Mouse (Mus musculus) kidney, embryonic 14.5 days (tissue): ENCODE results near the gene Etv5. TPM values are rescaled to one million over a fixed set of nuclear protein-coding genes. Genes with fewer than 3 reads are reported as not detected.
"Not testable (repeated sequence)": the region's sequence is repeated elsewhere in the genome, so short reads cannot be mapped to it uniquely, and the experiment has no call there.

Experiments
- ATAC-seq: fragments of 200-750 bp; cut with Nextera tagmentation; 2 replicates; pipeline ENCODE4 v1.8.0; 2017; ENCODE audit warnings: moderate number of reproducible peaks, mild to moderate bottlenecking, moderate TSS enrichment, moderate library complexity; ENCODE audit not compliant: low FRiP score, low TSS enrichment
- H3K27ac ChIP-seq: fragments of 300-500 bp; sonication (generic); 2 replicates; pipeline ENCODE4 v1.5.1; 2014; ENCODE audit warnings: low read depth, mild to moderate bottlenecking, low read length, moderate library complexity, mixed read lengths
- H3K27me3 ChIP-seq: fragments of 300-500 bp; sonication (generic); 2 replicates; pipeline ENCODE4 v1.6.1; 2014; ENCODE audit warnings: mild to moderate bottlenecking, low read length; ENCODE audit not compliant: control insufficient read depth, insufficient read depth
- H3K36me3 ChIP-seq: fragments of 300-500 bp; sonication (generic); 2 replicates; pipeline ENCODE4 v1.6.1; 2014; ENCODE audit warnings: low read length, mixed read lengths; ENCODE audit not compliant: control insufficient read depth, insufficient read depth
- H3K4me1 ChIP-seq: fragments of 300-500 bp; sonication (generic); 2 replicates; pipeline ENCODE4 v1.6.1; 2014; ENCODE audit warnings: low read length, mixed read lengths; ENCODE audit not compliant: control insufficient read depth, insufficient read depth
- H3K4me2 ChIP-seq: fragments of 300-500 bp; sonication (generic); replicated peaks from 2 replicates; pipeline ENCODE4 v1.6.1; 2014; ENCODE audit warnings: low read depth, mild to moderate bottlenecking, low read length
- H3K4me3 ChIP-seq: fragments of 300-500 bp; sonication (generic); 2 replicates; pipeline ENCODE4 v1.5.1; 2014; ENCODE audit warnings: mild to moderate bottlenecking, low read length
- H3K9ac ChIP-seq: fragments of 300-500 bp; sonication (generic); 2 replicates; pipeline ENCODE4 v1.6.1; 2014; ENCODE audit warnings: low read depth, mild to moderate bottlenecking, low read length, moderate library complexity
- H3K9me3 ChIP-seq: fragments of 300-500 bp; sonication (generic); 2 replicates; pipeline ENCODE4 v1.6.1; 2016; ENCODE audit warnings: low read length; ENCODE audit not compliant: control insufficient read depth
- WGBS: fragments of 180-500 bp; shearing (Covaris S2); extraction: QIAGEN DNeasy Blood & Tissue Kit; methylation state at CpG from one replicate; pipeline ENCODE4 v1.1.7; 2014; 5-methylcytosine and 5-hydroxymethylcytosine counted together
- polyA plus RNA-seq: library from polyadenylated mRNA; unstranded; fragments of >200 nt; fragmentation: Nextera tagmentation; extraction: Ambion mirVana; gene quantifications from 2 replicates; pipeline ENCODE4 v1.2.1, GENCODE M21; 2014

Gene Etv5
- polyA plus RNA-seq, 1 experiment from 2014 or later: 68.0 TPM

DNA sequence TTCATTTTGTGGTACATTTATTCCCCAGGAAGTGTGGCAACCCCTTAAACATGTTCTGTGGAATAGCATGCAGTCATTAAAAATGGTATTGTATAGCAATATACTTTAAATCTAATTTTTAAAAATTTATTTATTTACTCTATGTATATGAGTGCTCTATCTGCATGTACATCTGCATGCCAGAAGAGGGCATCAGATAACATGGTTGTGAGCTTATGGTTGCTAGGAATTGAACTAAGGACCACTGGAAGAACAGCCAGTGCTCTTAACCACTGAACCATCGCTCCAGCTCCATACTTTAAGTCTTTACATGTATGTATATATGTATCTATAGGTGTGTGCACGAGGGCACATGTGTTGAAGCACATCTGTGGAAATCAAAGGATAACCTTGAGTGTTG lies 64.6 kb downstream of the Etv5 start:
- Histone ChIP-seq H3K27ac (no peak overlapping the region), H3K36me3 (no peaks in the 10 kb centered on the region), H3K9me3 (no peaks in the 10 kb centered on the region), H3K4me2 (no peak overlapping the region), H3K4me1 (no peaks in the 10 kb centered on the region), H3K9ac (no peak overlapping the region), H3K4me3 (no peak overlapping the region), H3K27me3 (no peaks in the 10 kb centered on the region)
- ATAC-seq: no peak
- 78% methylated on average over 2 of the region's 2 CpGs for WGBS

GRCm38 (mm10) chr16:22372701-22373124 lies 66.8 kb downstream of the Etv5 start:
- no peak overlapping the region for H3K4me3 ChIP-seq
- 49% methylated on average over 10 of the region's 10 CpGs for WGBS
- H3K27me3 ChIP-seq: no peaks in the 10 kb centered on the region
- no peak for ATAC-seq
- H3K36me3 ChIP-seq: no peaks in the 10 kb centered on the region
- no peaks in the 10 kb centered on the region for H3K4me1 ChIP-seq
- no peaks in the 10 kb centered on the region for H3K9me3 ChIP-seq
- no peak overlapping the region for H3K4me2 ChIP-seq
- H3K27ac ChIP-seq: no peak overlapping the region
- no peak overlapping the region for H3K9ac ChIP-seq

DNA sequence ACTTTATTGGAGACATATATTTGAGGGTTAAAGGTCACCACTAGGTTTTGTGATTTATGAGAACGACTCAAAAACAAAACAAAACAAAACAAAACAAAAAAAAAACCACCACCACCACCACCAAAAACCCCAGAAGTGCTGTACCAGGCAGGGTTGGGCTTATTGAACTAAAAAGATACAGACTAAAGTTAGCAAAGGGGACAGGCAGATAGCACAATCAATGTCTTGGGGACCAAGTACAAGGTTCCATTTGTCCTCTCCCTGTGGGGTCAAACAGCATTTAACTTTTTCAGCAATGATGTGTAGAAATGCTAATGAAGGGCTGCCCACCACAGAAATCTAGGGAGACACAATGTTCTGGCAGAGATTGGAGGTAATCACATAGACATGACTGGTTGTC lies 67.3 kb downstream of the Etv5 start:
- WGBS: 83% methylated on average over 1 of the region's 1 CpGs
- Histone ChIP-seq H3K4me2 (no peak overlapping the region), H3K9me3 (no peaks in the 10 kb centered on the region), H3K27ac (no peak overlapping the region), H3K4me1 (no peaks in the 10 kb centered on the region), H3K9ac (no peak overlapping the region), H3K36me3 (no peaks in the 10 kb centered on the region), H3K27me3 (no peaks in the 10 kb centered on the region), H3K4me3 (no peak overlapping the region)
- no peak for ATAC-seq

GRCm38 (mm10) chr16:22367099-22367498 lies 72.4 kb downstream of the Etv5 start:
- Histone ChIP-seq H3K27ac (no peak overlapping the region), H3K4me2 (no peak overlapping the region), H3K9ac (no peak overlapping the region), H3K9me3 (no peaks in the 10 kb centered on the region), H3K36me3 (no peaks in the 10 kb centered on the region), H3K4me3 (no peak overlapping the region), H3K27me3 (no peaks in the 10 kb centered on the region), H3K4me1 (no peaks in the 10 kb centered on the region)
- 90% methylated on average over 7 of the region's 7 CpGs for WGBS
- no peak for ATAC-seq

- H3K27me3 ChIP-seq: no peaks in the 10 kb centered on the region
- WGBS: 86% methylated on average over 7 of the region's 7 CpGs
- no peaks in the 10 kb centered on the region for H3K36me3 ChIP-seq
- no peak overlapping the region for H3K4me3 ChIP-seq
- no peak overlapping the region for H3K27ac ChIP-seq
- H3K4me2 ChIP-seq: no peak overlapping the region
- ATAC-seq: no peak
- no peak overlapping the region for H3K9ac ChIP-seq
- H3K9me3 ChIP-seq: no peaks in the 10 kb centered on the region
- H3K4me1 ChIP-seq: no peaks in the 10 kb centered on the region
Measured at GRCm38 (mm10) chr16:22366040-22366439, 73.5 kb downstream of the Etv5 start.

DNA sequence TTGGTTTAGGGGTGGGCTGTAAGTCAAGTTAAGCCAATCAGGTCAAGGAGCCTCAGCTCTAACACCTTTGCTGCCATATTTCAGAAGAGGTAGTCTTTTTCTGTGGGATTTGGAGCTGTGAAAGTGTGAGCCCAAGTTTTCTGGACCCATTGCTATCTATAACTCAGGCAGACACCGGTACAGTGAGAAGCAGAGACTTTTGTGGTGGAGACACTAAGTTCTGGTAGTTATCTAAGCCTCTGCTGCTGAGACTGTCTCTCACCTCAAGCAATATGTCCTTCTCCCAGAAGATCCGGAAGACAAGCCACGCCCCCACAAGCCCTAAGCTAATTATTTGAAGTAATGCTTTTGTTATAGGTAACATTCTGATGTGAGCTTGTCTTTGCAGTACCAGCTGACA lies 73.9 kb downstream of the Etv5 start:
- 75% methylated on average over 3 of the region's 3 CpGs for WGBS
- no peak overlapping the region for H3K4me2 ChIP-seq

GRCm38 (mm10) chr16:22358701-22359354 lies 80.7 kb downstream of the Etv5 start:
- H3K9ac ChIP-seq: no peak overlapping the region
- ATAC-seq: no peak
- 21% methylated on average over 18 of the region's 18 CpGs for WGBS
- H3K9me3 ChIP-seq: no peaks in the 10 kb centered on the region
- no peaks in the 10 kb centered on the region for H3K36me3 ChIP-seq
- H3K4me3 ChIP-seq: no peak overlapping the region
- H3K27me3 ChIP-seq: no peaks in the 10 kb centered on the region
- H3K4me2 ChIP-seq: peak overlapping the region; percentile 23; the same call in 1 of the 2 replicates
- no peak overlapping the region for H3K27ac ChIP-seq
- H3K4me1 ChIP-seq: no peaks in the 10 kb centered on the region

More for the DNA sequence above, 73.9 kb downstream of the Etv5 start:
- Histone ChIP-seq H3K27me3 (no peaks in the 10 kb centered on the region), H3K9ac (no peak overlapping the region), H3K4me1 (no peaks in the 10 kb centered on the region), H3K36me3 (no peaks in the 10 kb centered on the region), H3K4me3 (no peak overlapping the region), H3K9me3 (no peaks in the 10 kb centered on the region), H3K27ac (no peak overlapping the region)
- no peak for ATAC-seq

- not testable (repeated sequence) for ATAC-seq, H3K36me3 ChIP-seq, H3K4me3 ChIP-seq, H3K27ac ChIP-seq, H3K4me2 ChIP-seq, H3K9ac ChIP-seq, H3K9me3 ChIP-seq, H3K27me3 ChIP-seq, H3K4me1 ChIP-seq
- 89% methylated on average over 5 of the region's 5 CpGs for WGBS
Measured at GRCm38 (mm10) chr16:22354177-22354576, 85.3 kb downstream of the Etv5 start.

GRCm38 (mm10) chr16:22353639-22354038 lies 85.9 kb downstream of the Etv5 start:
- no peaks in the 10 kb centered on the region for H3K27me3 ChIP-seq
- H3K36me3 ChIP-seq: no peaks in the 10 kb centered on the region
- no peak overlapping the region for H3K4me2 ChIP-seq
- no peak overlapping the region for H3K9ac ChIP-seq
- no peak overlapping the region for H3K4me3 ChIP-seq
- H3K27ac ChIP-seq: no peak overlapping the region
- no peaks in the 10 kb centered on the region for H3K9me3 ChIP-seq
- 77% methylated on average over 3 of the region's 3 CpGs for WGBS
- H3K4me1 ChIP-seq: no peaks in the 10 kb centered on the region
- ATAC-seq: no peak
